Mouse (Mus musculus) megakaryocyte, embryonic 14.5 days (primary cell): Measurements from ENCODE around the gene Lypd6b.

Source experiments
- FLI1 ChIP-seq: IDR thresholded peaks from 2 replicates; pipeline ENCODE4 v1.6.1; 2012; ENCODE audit warnings: low read length, inconsistent platforms, mixed read lengths
- GATA1 ChIP-seq: IDR thresholded peaks from 3 replicates; pipeline ENCODE4 v1.6.1; 2012; ENCODE audit warnings: mixed read lengths, low read length, inconsistent platforms, borderline replicate concordance

- TF ChIP-seq GATA1 (no peak), FLI1 (no peak)
Measured at GRCm38 (mm10) chr2:49817151-49817550, 29.7 kb downstream of the Lypd6b start.
